Mouse (Mus musculus) intestine, postnatal 0 days (tissue): ENCODE measurements around the gene Wdr26. TPM values are rescaled to one million over a fixed set of nuclear protein-coding genes. Genes with fewer than 3 reads are reported as not detected.

Experiments used
- ATAC-seq: fragments of 200-750 bp; cut with Nextera tagmentation; 2 replicates; pipeline ENCODE4 v1.8.0; 2017; ENCODE audit warnings: mild to moderate bottlenecking, moderate TSS enrichment, moderate library complexity
- H3K27ac ChIP-seq: fragments of 300-500 bp; sonication (generic); 2 replicates; pipeline ENCODE4 v1.5.1; 2014; ENCODE audit warnings: mild to moderate bottlenecking, low read depth, low read length, moderate library complexity
- H3K27me3 ChIP-seq: fragments of 300-500 bp; sonication (generic); replicated peaks from 2 replicates; pipeline ENCODE4 v1.6.1; 2014; ENCODE audit warnings: low read length, mixed read lengths; ENCODE audit not compliant: control insufficient read depth, insufficient read depth
- H3K36me3 ChIP-seq: fragments of 300-500 bp; sonication (generic); 2 replicates; pipeline ENCODE4 v1.6.1; 2014; ENCODE audit warnings: mild to moderate bottlenecking, moderate library complexity; ENCODE audit not compliant: control insufficient read depth, insufficient read depth
- H3K4me1 ChIP-seq: fragments of 300-500 bp; sonication (generic); replicated peaks from 2 replicates; pipeline ENCODE4 v1.6.1; 2014; ENCODE audit warnings: antibody characterized with exemption, low read length, mixed read lengths; ENCODE audit not compliant: control insufficient read depth, insufficient read depth
- H3K4me2 ChIP-seq: fragments of 300-500 bp; sonication (generic); replicated peaks from 2 replicates; pipeline ENCODE4 v1.6.1; 2014; ENCODE audit warnings: low read depth, mild to moderate bottlenecking, moderate library complexity
- H3K4me3 ChIP-seq: fragments of 300-500 bp; sonication (generic); 2 replicates; pipeline ENCODE4 v1.5.1; 2014; ENCODE audit warnings: low read depth, low read length
- H3K9ac ChIP-seq: fragments of 300-500 bp; sonication (generic); 2 replicates; pipeline ENCODE4 v1.6.1; 2014; ENCODE audit warnings: mild to moderate bottlenecking, low read depth, low read length
- H3K9me3 ChIP-seq: fragments of 300-500 bp; sonication (generic); 2 replicates; pipeline ENCODE4 v1.6.1; 2016; ENCODE audit warnings: mixed run types; ENCODE audit not compliant: control insufficient read depth
- CTCF ChIP-seq: sonication (generic); IDR thresholded peaks from 2 replicates; pipeline ENCODE4 v1.5.1; 2016; ENCODE audit warnings: low read depth, mild to moderate bottlenecking, control low read depth, antibody characterized with exemption, moderate library complexity
- WGBS: fragments of 180-500 bp; shearing (Covaris S2); extraction: QIAGEN DNeasy Blood & Tissue Kit; methylation state at CpG from one replicate; pipeline ENCODE4 v1.1.7; 2014; 5-methylcytosine and 5-hydroxymethylcytosine counted together
- polyA plus RNA-seq: library from polyadenylated mRNA; unstranded; fragments of >200 nt; fragmentation: Nextera tagmentation; extraction: Ambion mirVana; gene quantifications from 2 replicates; pipeline ENCODE4 v1.2.1, GENCODE M21; 2015

The Wdr26 gene
- polyA plus RNA-seq, 1 experiment from 2014 or later = 29.3 TPM

DNA sequence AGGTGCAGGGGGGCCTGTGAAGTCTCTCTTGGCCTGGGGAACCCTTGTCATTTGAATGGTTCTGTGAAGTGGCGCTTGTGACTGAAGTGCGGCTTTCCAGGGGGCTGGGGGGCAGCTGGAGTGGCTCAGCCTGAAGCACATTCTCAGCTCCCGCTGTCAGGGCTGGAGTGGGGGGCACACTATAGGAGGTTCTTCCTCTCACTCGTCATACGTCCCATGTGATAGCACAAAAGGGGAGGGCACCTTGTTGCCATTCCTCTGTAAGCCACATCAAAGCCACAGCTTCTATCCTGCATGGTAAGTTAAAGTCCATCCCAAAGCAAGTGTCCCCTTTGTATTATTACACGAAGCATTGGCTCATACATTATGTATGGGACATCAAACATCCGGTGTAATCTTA lies 19.5 kb upstream of the Wdr26 start:
- Histone ChIP-seq H3K36me3 (no peaks in the 10 kb centered on the region), H3K4me2 (no peak overlapping the region), H3K4me1 (no peaks in the 10 kb centered on the region), H3K9me3 (no peaks in the 10 kb centered on the region), H3K27me3 (no peaks in the 10 kb centered on the region), H3K27ac (no peak overlapping the region), H3K4me3 (no peak overlapping the region), H3K9ac (no peak overlapping the region)
- no peak for TF ChIP-seq CTCF
- no peak for ATAC-seq
- 76% methylated on average over 7 of the region's 7 CpGs for WGBS

DNA sequence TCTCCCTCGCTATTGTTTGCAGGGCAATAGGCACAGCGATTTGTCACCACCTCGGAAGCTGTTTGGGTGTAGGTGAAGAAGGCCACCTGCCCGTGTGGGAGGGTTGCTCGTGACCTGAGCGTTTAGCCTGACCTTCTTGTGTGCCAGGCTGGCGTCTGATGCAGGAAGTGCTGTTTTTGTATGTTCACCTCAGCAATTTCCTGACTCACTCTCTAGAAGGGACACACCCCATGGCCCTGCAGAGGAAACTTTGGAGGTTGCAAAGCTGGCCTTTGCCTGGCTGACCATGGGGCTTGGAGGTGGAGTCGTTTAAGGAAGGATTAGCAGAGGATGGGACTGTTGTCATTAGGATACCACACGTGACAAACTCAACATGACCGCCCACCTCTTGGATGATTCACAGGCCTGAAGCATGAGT lies 18.9 kb upstream of the Wdr26 start:
- 11% methylated on average over 10 of the region's 10 CpGs for WGBS
- Histone ChIP-seq H3K4me2 (no peak overlapping the region), H3K36me3 (no peaks in the 10 kb centered on the region), H3K4me3 (no peak overlapping the region), H3K4me1 (no peaks in the 10 kb centered on the region), H3K27me3 (no peaks in the 10 kb centered on the region), H3K9ac (no peak overlapping the region), H3K27ac (no peak overlapping the region), H3K9me3 (no peaks in the 10 kb centered on the region)
- no peak for TF ChIP-seq CTCF
- peak; percentile 46; the same call in 1 of the 2 replicates for ATAC-seq

DNA sequence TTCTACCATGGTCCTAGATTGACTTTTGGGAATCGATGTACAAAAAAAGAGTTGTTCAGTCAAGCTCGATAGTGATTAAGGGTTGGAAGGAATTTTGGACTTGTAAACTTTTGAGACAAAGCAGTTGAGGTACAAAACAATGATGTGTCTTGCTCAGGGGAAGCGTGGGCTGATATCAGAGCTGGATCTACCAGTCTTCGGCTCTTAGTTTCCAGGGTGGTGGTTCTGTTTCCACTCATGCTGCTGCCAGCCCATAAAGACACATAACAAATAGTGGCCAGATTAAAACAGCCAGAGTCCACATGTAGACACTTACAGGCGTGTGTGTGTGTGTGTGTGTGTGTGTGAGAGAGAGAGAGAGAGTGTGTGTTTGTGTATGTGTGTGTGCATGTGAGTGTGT lies 17.2 kb upstream of the Wdr26 start:
- Histone ChIP-seq H3K27ac (no peak overlapping the region), H3K4me3 (no peak overlapping the region), H3K9ac (no peak overlapping the region), H3K4me2 (no peak overlapping the region), H3K9me3 (no peaks in the 10 kb centered on the region), H3K36me3 (no peaks in the 10 kb centered on the region), H3K27me3 (no peaks in the 10 kb centered on the region), H3K4me1 (no peaks in the 10 kb centered on the region)
- WGBS = 75% methylated on average over 5 of the region's 5 CpGs
- no peak for TF ChIP-seq CTCF
- ATAC-seq = no peak

DNA sequence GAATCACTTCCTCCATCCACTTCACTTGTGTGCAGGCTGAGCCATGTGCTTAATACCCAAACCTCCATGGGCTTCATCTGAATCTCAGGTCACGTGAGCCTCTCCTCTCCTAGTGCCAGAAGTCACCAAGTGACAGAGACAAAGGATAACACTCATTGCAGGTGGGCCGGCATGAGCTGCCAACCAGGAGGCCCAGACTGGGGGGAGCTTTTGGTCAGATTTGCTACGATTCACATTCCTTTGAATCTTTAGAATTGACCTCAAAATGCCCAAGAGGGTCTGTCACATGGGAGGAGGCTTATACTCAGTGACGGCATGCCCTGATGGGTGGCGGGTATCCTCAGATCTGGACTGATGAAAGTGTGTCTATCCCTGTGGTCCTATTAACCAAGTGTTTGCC lies 16.8 kb upstream of the Wdr26 start:
- 70% methylated on average over 5 of the region's 5 CpGs for WGBS
- Histone ChIP-seq H3K4me3 (no peak overlapping the region), H3K27ac (no peak overlapping the region), H3K4me1 (no peaks in the 10 kb centered on the region), H3K36me3 (no peaks in the 10 kb centered on the region), H3K4me2 (no peak overlapping the region), H3K27me3 (no peaks in the 10 kb centered on the region), H3K9me3 (no peaks in the 10 kb centered on the region), H3K9ac (no peak overlapping the region)
- no peak for ATAC-seq
- TF ChIP-seq CTCF = no peak

DNA sequence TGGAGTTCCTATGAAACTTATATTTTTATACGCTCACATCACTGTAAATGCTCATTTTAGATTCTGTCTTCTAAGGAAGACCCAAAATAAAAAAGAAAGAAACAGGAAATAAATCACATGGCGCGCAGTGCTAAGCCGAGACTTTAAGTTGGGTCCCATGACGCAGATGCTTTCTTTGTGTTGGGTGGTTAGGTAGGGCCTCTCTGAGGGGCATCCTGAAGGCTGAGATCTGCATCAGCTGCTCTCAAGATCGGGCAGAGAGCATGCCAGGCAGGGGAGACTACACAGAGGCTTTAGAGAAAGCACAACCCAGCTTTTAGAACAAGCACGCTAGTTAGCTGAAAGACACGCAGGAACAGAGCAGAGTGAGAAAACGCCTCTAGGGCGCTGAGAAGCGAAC lies 16.0 kb upstream of the Wdr26 start:
- Histone ChIP-seq H3K9me3 (no peaks in the 10 kb centered on the region), H3K4me2 (no peak overlapping the region), H3K4me3 (no peak overlapping the region), H3K27ac (no peak overlapping the region), H3K4me1 (no peaks in the 10 kb centered on the region), H3K9ac (no peak overlapping the region), H3K36me3 (no peaks in the 10 kb centered on the region), H3K27me3 (no peaks in the 10 kb centered on the region)
- 92% methylated on average over 11 of the region's 11 CpGs for WGBS
- ATAC-seq = no peak
- TF ChIP-seq CTCF = no peak

DNA sequence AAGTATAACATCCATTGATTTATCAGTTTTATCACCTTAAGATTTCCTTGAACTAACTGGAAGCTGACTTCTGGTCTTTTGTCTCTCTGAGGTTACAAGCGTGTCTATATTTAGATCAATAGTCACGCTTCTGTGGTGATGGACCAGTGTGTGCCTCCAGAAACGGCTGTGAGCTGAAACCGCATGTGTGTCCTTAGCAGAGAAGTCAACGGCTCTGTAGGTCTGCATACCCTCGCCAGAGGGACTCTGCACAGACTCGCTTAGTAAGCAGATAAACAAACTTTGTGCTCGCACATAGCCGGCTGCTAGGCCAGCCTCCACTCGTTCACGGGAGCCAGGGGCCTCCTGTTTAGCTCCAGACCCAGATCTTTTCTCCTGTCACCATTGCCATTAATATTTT lies 15.0 kb upstream of the Wdr26 start:
- Histone ChIP-seq H3K4me3 (no peak overlapping the region), H3K4me1 (no peaks in the 10 kb centered on the region), H3K9me3 (no peaks in the 10 kb centered on the region), H3K9ac (no peak overlapping the region), H3K27ac (no peak overlapping the region), H3K27me3 (no peaks in the 10 kb centered on the region), H3K36me3 (no peaks in the 10 kb centered on the region), H3K4me2 (no peak overlapping the region)
- no peak for ATAC-seq
- TF ChIP-seq CTCF = no peak
- WGBS = 39% methylated on average over 11 of the region's 11 CpGs

DNA sequence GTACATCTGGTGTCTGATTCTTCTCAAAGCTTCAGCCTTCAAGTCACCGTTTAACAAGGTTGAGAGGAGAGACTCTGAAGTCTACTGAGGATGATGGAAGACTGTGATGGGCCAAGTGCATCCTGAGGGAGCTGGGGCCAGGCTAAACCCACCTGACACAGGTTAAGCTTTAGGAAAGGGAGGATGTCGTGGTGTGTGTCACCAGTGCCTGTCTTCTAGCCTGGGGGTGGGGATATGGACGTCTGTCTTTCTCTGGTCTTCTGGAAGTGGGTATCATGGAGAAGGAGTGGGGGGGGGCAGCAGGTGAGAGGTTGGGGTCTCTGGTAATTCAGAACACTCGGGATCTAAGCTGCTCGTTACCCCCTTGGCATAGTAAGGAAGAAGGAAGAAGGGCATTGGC lies 13.5 kb upstream of the Wdr26 start:
- Histone ChIP-seq H3K9ac (no peak overlapping the region), H3K4me3 (no peak overlapping the region), H3K4me1 (no peaks in the 10 kb centered on the region), H3K27ac (no peak overlapping the region), H3K4me2 (no peak overlapping the region), H3K9me3 (no peaks in the 10 kb centered on the region), H3K27me3 (no peaks in the 10 kb centered on the region), H3K36me3 (no peaks in the 10 kb centered on the region)
- TF ChIP-seq CTCF = no peak
- WGBS = 75% methylated on average over 5 of the region's 5 CpGs
- ATAC-seq = no peak
